Mouse (Mus musculus) intestine, embryonic 15.5 days (tissue): Measurements from ENCODE around the gene Cpsf7. TPM values are rescaled to one million over a fixed set of nuclear protein-coding genes. Genes with fewer than 3 reads are reported as not detected.

Source experiments
- ATAC-seq: fragments of 200-750 bp; cut with Nextera tagmentation; 2 replicates; pipeline ENCODE4 v1.8.0; 2017; ENCODE audit warnings: moderate TSS enrichment, moderate library complexity
- H3K27ac ChIP-seq: fragments of 300-500 bp; sonication (generic); 2 replicates; pipeline ENCODE4 v1.5.1; 2015; ENCODE audit warnings: mild to moderate bottlenecking, inconsistent platforms
- H3K27me3 ChIP-seq: fragments of 300-500 bp; sonication (generic); replicated peaks from 2 replicates; pipeline ENCODE4 v1.6.1; 2015; ENCODE audit warnings: inconsistent platforms
- H3K36me3 ChIP-seq: fragments of 300-500 bp; sonication (generic); 2 replicates; pipeline ENCODE4 v1.6.1; 2015; ENCODE audit warnings: inconsistent platforms
- H3K4me1 ChIP-seq: fragments of 300-500 bp; sonication (generic); replicated peaks from 2 replicates; pipeline ENCODE4 v1.6.1; 2015; ENCODE audit warnings: inconsistent platforms
- H3K4me2 ChIP-seq: fragments of 300-500 bp; sonication (generic); replicated peaks from 2 replicates; pipeline ENCODE4 v1.6.1; 2015; ENCODE audit warnings: mild to moderate bottlenecking, inconsistent platforms
- H3K4me3 ChIP-seq: fragments of 300-500 bp; sonication (generic); replicated peaks from 2 replicates; pipeline ENCODE4 v1.5.1; 2015; ENCODE audit warnings: inconsistent platforms
- H3K9ac ChIP-seq: fragments of 300-500 bp; sonication (generic); 2 replicates; pipeline ENCODE4 v1.6.1; 2015; ENCODE audit warnings: inconsistent platforms
- H3K9me3 ChIP-seq: fragments of 300-500 bp; sonication (generic); 2 replicates; pipeline ENCODE4 v1.6.1; 2016; ENCODE audit warnings: inconsistent platforms
- WGBS: fragments of 180-500 bp; shearing (Covaris S2); methylation state at CpG from one replicate; pipeline ENCODE4 v1.1.7; 2015; 5-methylcytosine and 5-hydroxymethylcytosine counted together
- polyA plus RNA-seq: library from polyadenylated mRNA; unstranded; fragments of >200 nt; fragmentation: Nextera tagmentation; extraction: Ambion mirVana; gene quantifications from 2 replicates; pipeline ENCODE4 v1.2.1, GENCODE M21; 2015

The Cpsf7 gene
- polyA plus RNA-seq = 30.8 and 36.3 TPM in 2 replicates

- peak; percentile 98 for ATAC-seq
- Histone ChIP-seq H3K27ac (peak within 1 kb of the TSS; percentile 99), H3K4me3 (peak within 1 kb of the TSS; percentile 98), H3K36me3 (peaks cover 11% of the 10 kb centered on the region; the same call in 1 of the 2 replicates), H3K4me2 (peak within 1 kb of the TSS; percentile 72), H3K4me1 (peaks cover 10% of the 10 kb centered on the region), H3K27me3 (no peaks in the 10 kb centered on the region), H3K9me3 (no peaks in the 10 kb centered on the region), H3K9ac (peak within 1 kb of the TSS; percentile 100)
- WGBS = under 1% methylated on average over 77 of the region's 93 CpGs
These were observed at the start of gene Cpsf7 for GRCm38 (mm10) chr19:10525106-10525901. TSS of gene Cpsf7 (plus strand) at chr19:10525266.

- Histone ChIP-seq H3K27ac (no peak overlapping the region), H3K9me3 (no peaks in the 10 kb centered on the region), H3K4me2 (no peak overlapping the region), H3K27me3 (no peaks in the 10 kb centered on the region), H3K4me3 (no peak overlapping the region), H3K36me3 (no peaks in the 10 kb centered on the region), H3K9ac (no peak overlapping the region), H3K4me1 (peaks cover 6% of the 10 kb centered on the region; the same call in 1 of the 2 replicates)
- 48% methylated on average over 4 of the region's 4 CpGs for WGBS
- peak; percentile 86 for ATAC-seq
These were observed 45.5 kb upstream of the Cpsf7 start for GRCm38 (mm10) chr19:10479541-10479940.

- ATAC-seq = peak; percentile 57
- peaks cover 6% of the 10 kb centered on the region; the same call in 1 of the 2 replicates for H3K4me1 ChIP-seq
- WGBS = 36% methylated on average over 6 of the region's 6 CpGs
- H3K9ac ChIP-seq = no peak within 1 kb of the TSS
- H3K27me3 ChIP-seq = no peaks in the 10 kb centered on the region
- H3K9me3 ChIP-seq = no peaks in the 10 kb centered on the region
- H3K27ac ChIP-seq = no peak within 1 kb of the TSS
- no peak within 1 kb of the TSS for H3K4me2 ChIP-seq
- no peak within 1 kb of the TSS for H3K4me3 ChIP-seq
- H3K36me3 ChIP-seq = no peaks in the 10 kb centered on the region
These were observed 42.4 kb upstream of the Cpsf7 start, which contains the start of gene Ppp1r32 for GRCm38 (mm10) chr19:10482703-10483102. TSS of gene Ppp1r32 (minus strand) at chr19:10482928.

GRCm38 (mm10) chr19:10486264-10486738 lies 38.8 kb upstream of the Cpsf7 start:
- peak; percentile 77 for ATAC-seq
- Histone ChIP-seq H3K9ac (no peak overlapping the region), H3K4me3 (no peak overlapping the region), H3K27ac (no peak overlapping the region), H3K4me2 (peak overlapping the region; percentile 48), H3K9me3 (no peaks in the 10 kb centered on the region), H3K36me3 (no peaks in the 10 kb centered on the region), H3K27me3 (no peaks in the 10 kb centered on the region), H3K4me1 (peaks cover 6% of the 10 kb centered on the region; the same call in 1 of the 2 replicates)
- 20% methylated on average over 9 of the region's 9 CpGs for WGBS

- H3K9me3 ChIP-seq = no peaks in the 10 kb centered on the region
- H3K36me3 ChIP-seq = no peaks in the 10 kb centered on the region
- H3K4me3 ChIP-seq = no peak overlapping the region
- no peak overlapping the region for H3K9ac ChIP-seq
- no peak overlapping the region for H3K27ac ChIP-seq
- WGBS = 96% methylated on average over 1 of the region's 1 CpGs
- ATAC-seq = no peak
- no peak overlapping the region for H3K4me2 ChIP-seq
- H3K4me1 ChIP-seq = 0 out of 2 replicates have a peak, but pooled peaks cover 5% of the 10 kb centered on the region
- no peaks in the 10 kb centered on the region for H3K27me3 ChIP-seq
These were observed 29.4 kb upstream of the Cpsf7 start for GRCm38 (mm10) chr19:10495670-10496069.

- Histone ChIP-seq H3K36me3 (peaks cover 8% of the 10 kb centered on the region; the same call in 1 of the 2 replicates), H3K4me2 (no peak overlapping the region), H3K9ac (no peak overlapping the region), H3K4me3 (no peak overlapping the region), H3K4me1 (0 out of 2 replicates have a peak, but pooled peaks cover 5% of the 10 kb centered on the region), H3K27me3 (no peaks in the 10 kb centered on the region), H3K9me3 (no peaks in the 10 kb centered on the region), H3K27ac (no peak overlapping the region)
- WGBS = 60% methylated on average over 2 of the region's 2 CpGs
- no peak for ATAC-seq
These were observed 28.1 kb upstream of the Cpsf7 start for GRCm38 (mm10) chr19:10496976-10497375.

- Histone ChIP-seq H3K4me3 (no peak overlapping the region), H3K9ac (no peak overlapping the region), H3K4me1 (0 out of 2 replicates have a peak, but pooled peaks cover 1% of the 10 kb centered on the region), H3K27me3 (no peaks in the 10 kb centered on the region), H3K36me3 (peaks cover 8% of the 10 kb centered on the region; the same call in 1 of the 2 replicates), H3K9me3 (no peaks in the 10 kb centered on the region), H3K27ac (no peak overlapping the region), H3K4me2 (no peak overlapping the region)
- ATAC-seq = no peak
- WGBS = 53% methylated on average over 8 of the region's 8 CpGs
These were observed 27.4 kb upstream of the Cpsf7 start for GRCm38 (mm10) chr19:10497512-10498160.

- H3K4me2 ChIP-seq = no peak overlapping the region
- 0 out of 2 replicates have a peak, but pooled peaks have one; percentile 11 for ATAC-seq
- no peaks in the 10 kb centered on the region for H3K9me3 ChIP-seq
- H3K4me3 ChIP-seq = no peak overlapping the region
- no peak overlapping the region for H3K9ac ChIP-seq
- H3K27ac ChIP-seq = no peak overlapping the region
- H3K27me3 ChIP-seq = no peaks in the 10 kb centered on the region
- no peaks in the 10 kb centered on the region for H3K4me1 ChIP-seq
- 64% methylated on average over 8 of the region's 8 CpGs for WGBS
- peaks cover 8% of the 10 kb centered on the region; the same call in 1 of the 2 replicates for H3K36me3 ChIP-seq
These were observed 24.5 kb upstream of the Cpsf7 start for GRCm38 (mm10) chr19:10500581-10500980.

GRCm38 (mm10) chr19:10502571-10502970 lies 22.5 kb upstream of the Cpsf7 start:
- no peaks in the 10 kb centered on the region for H3K9me3 ChIP-seq
- no peak overlapping the region for H3K27ac ChIP-seq
- no peak overlapping the region for H3K9ac ChIP-seq
- 9% methylated on average over 4 of the region's 4 CpGs for WGBS
- H3K27me3 ChIP-seq = no peaks in the 10 kb centered on the region
- H3K4me3 ChIP-seq = no peak overlapping the region
- peak; percentile 77 for ATAC-seq
- H3K36me3 ChIP-seq = peaks cover 10% of the 10 kb centered on the region; the same call in 1 of the 2 replicates
- no peaks in the 10 kb centered on the region for H3K4me1 ChIP-seq
- no peak overlapping the region for H3K4me2 ChIP-seq

- Histone ChIP-seq H3K27ac (no peak overlapping the region), H3K9ac (no peak overlapping the region), H3K36me3 (peaks cover 4% of the 10 kb centered on the region; the same call in 1 of the 2 replicates), H3K4me2 (no peak overlapping the region), H3K4me1 (no peaks in the 10 kb centered on the region), H3K27me3 (no peaks in the 10 kb centered on the region), H3K9me3 (no peaks in the 10 kb centered on the region), H3K4me3 (no peak overlapping the region)
- 71% methylated on average over 6 of the region's 6 CpGs for WGBS
- no peak for ATAC-seq
These were observed 14.2 kb upstream of the Cpsf7 start for GRCm38 (mm10) chr19:10510759-10511330.

- H3K36me3 ChIP-seq = 0 out of 2 replicates have a peak, but pooled peaks cover 8% of the 10 kb centered on the region
These were observed 4.7 kb upstream of the Cpsf7 start for GRCm38 (mm10) chr19:10520355-10520754.

GRCm38 (mm10) chr19:10521926-10522325 lies 3.1 kb upstream of the Cpsf7 start:
- Histone ChIP-seq H3K36me3 (0 out of 2 replicates have a peak, but pooled peaks cover 4% of the 10 kb centered on the region), H3K27me3 (no peaks in the 10 kb centered on the region), H3K9me3 (no peaks in the 10 kb centered on the region), H3K4me3 (no peak overlapping the region), H3K27ac (no peak overlapping the region), H3K9ac (no peak overlapping the region), H3K4me2 (no peak overlapping the region), H3K4me1 (peaks cover 7% of the 10 kb centered on the region; the same call in 1 of the 2 replicates)
- 78% methylated on average over 1 of the region's 1 CpGs for WGBS
- ATAC-seq = no peak

More at GRCm38 (mm10) chr19:10520355-10520754, 4.7 kb upstream of the Cpsf7 start:
- no peak overlapping the region for H3K4me2 ChIP-seq
- H3K9me3 ChIP-seq = no peaks in the 10 kb centered on the region
- H3K27me3 ChIP-seq = no peaks in the 10 kb centered on the region
- H3K9ac ChIP-seq = no peak overlapping the region
- no peaks in the 10 kb centered on the region for H3K4me1 ChIP-seq
- no peak overlapping the region for H3K4me3 ChIP-seq
- 39% methylated on average over 1 of the region's 1 CpGs for whole genome bisulfite sequencing
- ATAC-seq = no peak
- no peak overlapping the region for H3K27ac ChIP-seq
